Mouse (Mus musculus) cerebellum, adult 9-10 months (tissue): ENCODE measurements around the gene Apol10b.
"Not testable (repeated sequence)": the region's sequence is repeated elsewhere in the genome, so short reads cannot be mapped to it uniquely, and the experiment has no call there.

Experiments
- DNase-seq: peaks from one replicate; pipeline ENCODE4 v3.0.0; 2022

Apol10b gene

GRCm38 (mm10) chr15:77595961-77596360 lies at the start of gene Apol10b:
TSS of gene Apol10b (minus strand) at chr15:77596125.
- DNase-seq, result no peak

- DNase-seq, result not testable (repeated sequence)
Measured at GRCm38 (mm10) chr15:77643176-77643575, 47.3 kb upstream of the Apol10b start, which contains the start of gene Apol11b. TSS of gene Apol11b (minus strand) at chr15:77643286.

GRCm38 (mm10) chr15:77629822-77630221 lies 33.9 kb upstream of the Apol10b start:
- not testable (repeated sequence) for DNase-seq

- DNase-seq, result not testable (repeated sequence)
Measured at GRCm38 (mm10) chr15:77628647-77629046, 32.7 kb upstream of the Apol10b start.

- not testable (repeated sequence) for DNase-seq
Measured at GRCm38 (mm10) chr15:77626471-77626870, 30.5 kb upstream of the Apol10b start.

- DNase-seq, result no peak
Measured at GRCm38 (mm10) chr15:77624710-77625109, 28.8 kb upstream of the Apol10b start.

GRCm38 (mm10) chr15:77606069-77606468 lies 10.1 kb upstream of the Apol10b start:
- DNase-seq, result no peak

GRCm38 (mm10) chr15:77598958-77599357 lies 3.0 kb upstream of the Apol10b start, which contains the start of gene Gm36245:
TSS of gene Gm36245 (plus strand) at chr15:77599258.
- no peak for DNase-seq

- no peak for DNase-seq
Measured at GRCm38 (mm10) chr15:77598429-77598828, 2.5 kb upstream of the Apol10b start.

GRCm38 (mm10) chr15:77593557-77593956 lies 2.4 kb downstream of the Apol10b start:
- DNase-seq, result no peak

GRCm38 (mm10) chr15:77590881-77591280 lies 5.0 kb downstream of the Apol10b start:
- DNase-seq, result no peak

- DNase-seq, result no peak
Measured at GRCm38 (mm10) chr15:77588981-77589380, 6.9 kb downstream of the Apol10b start.

- peak; percentile 0 for DNase-seq
Measured at GRCm38 (mm10) chr15:77587026-77587425, 8.9 kb downstream of the Apol10b start.

GRCm38 (mm10) chr15:77581681-77582080 lies 14.2 kb downstream of the Apol10b start:
- DNase-seq, result no peak

GRCm38 (mm10) chr15:77579311-77579710 lies 16.6 kb downstream of the Apol10b start:
- no peak for DNase-seq

- no peak for DNase-seq
Measured at GRCm38 (mm10) chr15:77578801-77579200, 17.1 kb downstream of the Apol10b start.

- no peak for DNase-seq
Measured at GRCm38 (mm10) chr15:77563219-77563618, 32.7 kb downstream of the Apol10b start.

- DNase-seq, result no peak
Measured at GRCm38 (mm10) chr15:77561792-77562191, 34.1 kb downstream of the Apol10b start, which contains the start of gene 1700025B11Rik. TSS of gene 1700025B11Rik (minus strand) at chr15:77561892.

- DNase-seq, result not testable (repeated sequence)
Measured at GRCm38 (mm10) chr15:77539221-77539620, 56.7 kb downstream of the Apol10b start.
